Mouse (Mus musculus) kidney, adult 9 months (tissue): ENCODE results near the gene Gm10486.
"Not testable (repeated sequence)": the region's sequence is repeated elsewhere in the genome, so short reads cannot be mapped to it uniquely, and the experiment has no call there.

Experiments
- DNase-seq: peaks from one replicate; pipeline ENCODE4 v3.0.0; 2022

Gm10486 gene

GRCm38 (mm10) chrX:35067084-35067483 lies at the start of gene Gm10486:
Gene Gm10486 (plus strand): TSS chrX:35067384.
- not testable (repeated sequence) for DNase-seq
